In the genomic region with DNA sequence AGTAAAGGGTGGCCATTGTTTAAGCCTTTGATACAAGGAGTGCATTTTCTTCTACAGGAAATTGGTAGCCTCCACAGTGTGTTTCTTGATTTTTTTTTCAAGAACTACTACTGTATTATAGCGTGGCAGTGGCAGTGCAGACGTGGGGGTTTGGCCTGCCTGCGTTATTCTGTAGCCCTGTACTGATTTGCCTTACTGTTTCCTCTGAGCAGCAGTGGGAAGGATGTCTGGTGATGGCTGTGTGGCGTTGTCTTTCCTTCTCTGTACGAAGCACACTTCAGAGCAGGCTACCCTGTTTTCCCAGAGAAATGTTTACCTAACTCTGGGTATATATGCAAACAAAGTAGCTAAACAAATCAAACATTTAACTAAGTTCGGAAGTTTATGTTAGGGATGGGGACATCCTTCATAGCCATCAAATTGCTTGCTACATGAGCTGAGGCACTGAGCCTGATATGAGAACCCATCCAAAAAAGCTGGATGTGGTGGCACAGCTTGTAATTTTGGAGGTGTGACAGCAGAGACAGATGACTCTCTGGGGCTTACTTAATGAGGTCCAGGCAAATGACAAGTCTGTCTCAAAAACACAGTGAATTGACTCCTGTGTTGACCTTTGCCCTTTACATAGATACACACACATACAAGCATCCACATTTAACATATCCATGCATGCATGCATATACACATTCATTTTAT, we compare ENCODE assay signal across 19 mouse cellular contexts. TPM values are rescaled to one million over a fixed set of nuclear protein-coding genes. Genes with fewer than 3 reads are reported as not detected.
DNase-seq lines count a peak whose midpoint lies in the region; ATAC-seq and TF ChIP-seq lines count a peak whose summit lies in the region.
"Had no signal": no experiment of that assay in that cellular context is flagged by ENCODE, and none has a peak within 500 bp of the region (broad histone marks: within the 10 kb centered on the region; RNA-seq: fewer than 3 reads in every experiment).

No protein-coding gene starts in this region.

- intact Hi-C loops in heart, postnatal 10 days (cut with DNase I): no loop called here

- H3K27ac ChIP-seq in heart, embryonic 13.5 days (replicated peaks): 0 out of 2 replicates have a peak overlapping the region, but pooled peaks have one; percentile 12
- peak overlapping the region; percentile 60 for H3K27ac ChIP-seq in lung, embryonic 16.5 days (ENCODE audit: low read length)
- H3K27ac ChIP-seq in neural tube, embryonic 14.5 days (ENCODE audit: low read depth, low read length): peak overlapping the region; percentile 44; the same call in 1 of the 2 replicates
- no peak overlapping the region for H3K27ac ChIP-seq in neural tube, embryonic 15.5 days (replicated peaks)
- H3K27ac ChIP-seq: embryonic facial prominence, embryonic 12.5 days; forebrain, embryonic 15.5 days; heart, adult 2 months; hindbrain, embryonic 15.5 days had no signal

- peaks cover 30% of the 10 kb centered on the region for H3K4me1 ChIP-seq in heart, embryonic 13.5 days
- H3K4me1 ChIP-seq in lung, embryonic 16.5 days (replicated peaks; ENCODE audit: control insufficient read depth, insufficient read depth, low read length): peaks cover 14% of the 10 kb centered on the region
- H3K4me1 ChIP-seq in lung, adult 2 months (ENCODE audit: control insufficient read depth, insufficient read depth, low read length): peaks cover 12% of the 10 kb centered on the region
- H3K4me1 ChIP-seq in neural tube, embryonic 14.5 days (ENCODE audit: control insufficient read depth, insufficient read depth, low read length): no peaks in the 10 kb centered on the region
- H3K4me1 ChIP-seq in neural tube, embryonic 15.5 days: no peaks in the 10 kb centered on the region; the same call in 1 of the 2 replicates
- H3K4me1 ChIP-seq: hindbrain, embryonic 15.5 days had no signal

- TF ChIP-seq POLR2A in lung, adult 2 months (IDR thresholded peaks at IDR 0.05; ENCODE audit: borderline replicate concordance, extremely low read depth, low read depth, low read length): no peak

- no peak for TF ChIP-seq CTCF in lung, adult 2 months (IDR thresholded peaks at IDR 0.05; ENCODE audit: insufficient read depth, low read length)

- H3K36me3 ChIP-seq in heart, embryonic 13.5 days: no peaks in the 10 kb centered on the region
- no peaks in the 10 kb centered on the region for H3K36me3 ChIP-seq in lung, embryonic 16.5 days (ENCODE audit: control insufficient read depth, insufficient read depth, low read length)
- H3K36me3 ChIP-seq in neural tube, embryonic 14.5 days (ENCODE audit: control insufficient read depth, insufficient read depth, low read length): no peaks in the 10 kb centered on the region
- H3K36me3 ChIP-seq in neural tube, embryonic 15.5 days: no peaks in the 10 kb centered on the region
- H3K36me3 ChIP-seq: forebrain, embryonic 15.5 days; hindbrain, embryonic 15.5 days had no signal

- no peak overlapping the region for H3K9ac ChIP-seq in heart, embryonic 13.5 days
- H3K9ac ChIP-seq in lung, embryonic 16.5 days (ENCODE audit: low read length): no peak overlapping the region
- H3K9ac ChIP-seq in neural tube, embryonic 14.5 days (replicated peaks; ENCODE audit: low read depth, low read length): no peak overlapping the region
- no peak overlapping the region for H3K9ac ChIP-seq in neural tube, embryonic 15.5 days (replicated peaks)
- H3K9ac ChIP-seq: embryonic facial prominence, embryonic 12.5 days; forebrain, embryonic 15.5 days; hindbrain, embryonic 15.5 days had no signal

- H3K4me2 ChIP-seq in heart, embryonic 13.5 days: no peak overlapping the region
- no peak overlapping the region for H3K4me2 ChIP-seq in lung, embryonic 16.5 days (ENCODE audit: low read depth, low read length)
- no peak overlapping the region for H3K4me2 ChIP-seq in neural tube, embryonic 14.5 days (ENCODE audit: low read depth, low read length)
- H3K4me2 ChIP-seq in neural tube, embryonic 15.5 days: no peak overlapping the region
- H3K4me2 ChIP-seq: embryonic facial prominence, embryonic 12.5 days; forebrain, embryonic 15.5 days; heart, embryonic 11.5 days; hindbrain, embryonic 15.5 days had no signal

- no peaks in the 10 kb centered on the region for H3K27me3 ChIP-seq in heart, embryonic 13.5 days (replicated peaks)
- H3K27me3 ChIP-seq in lung, embryonic 16.5 days (ENCODE audit: control insufficient read depth, insufficient read depth, low read depth, low read length): no peaks in the 10 kb centered on the region
- H3K27me3 ChIP-seq in neural tube, embryonic 14.5 days (ENCODE audit: control insufficient read depth, insufficient read depth, low read length): no peaks in the 10 kb centered on the region
- no peaks in the 10 kb centered on the region for H3K27me3 ChIP-seq in neural tube, embryonic 15.5 days (replicated peaks)
- H3K27me3 ChIP-seq: CH12.LX; embryonic facial prominence, embryonic 12.5 days; forebrain, embryonic 15.5 days; hindbrain, embryonic 15.5 days; Patski had no signal

- ATAC-seq in heart, embryonic 13.5 days (ENCODE audit: extremely low read depth, insufficient number of reproducible peaks, low FRiP score, low TSS enrichment): no peak
- peak; percentile 44 for ATAC-seq in lung, embryonic 16.5 days (ENCODE audit: low read depth)
- no peak for ATAC-seq in neural tube, embryonic 14.5 days (ENCODE audit: low read depth)
- no peak for ATAC-seq in neural tube, embryonic 15.5 days (ENCODE audit: low FRiP score)
- ATAC-seq: forebrain, embryonic 15.5 days; Patski had no signal

- no peak overlapping the region for H3K4me3 ChIP-seq in heart, embryonic 13.5 days
- H3K4me3 ChIP-seq in lung, embryonic 16.5 days (ENCODE audit: low read length): no peak overlapping the region
- H3K4me3 ChIP-seq in lung, adult 2 months (replicated peaks; ENCODE audit: extremely low read depth, low read depth, low read length): no peak overlapping the region
- H3K4me3 ChIP-seq in neural tube, embryonic 14.5 days (ENCODE audit: low read depth, low read length): no peak overlapping the region
- no peak overlapping the region for H3K4me3 ChIP-seq in neural tube, embryonic 15.5 days (replicated peaks)
- H3K4me3 ChIP-seq: embryonic facial prominence, embryonic 12.5 days; forebrain, embryonic 15.5 days; heart, adult 2 months; hindbrain, embryonic 15.5 days had no signal

- 61% methylated on average over 6 of the region's 6 CpGs for WGBS in heart, embryonic 13.5 days
- 30% methylated on average over 6 of the region's 6 CpGs for WGBS in lung, embryonic 16.5 days
- 28% methylated on average over 6 of the region's 6 CpGs for WGBS in lung, adult 2 months
- 64% methylated on average over 6 of the region's 6 CpGs for WGBS in neural tube, embryonic 14.5 days
- 83% methylated on average over 6 of the region's 6 CpGs for WGBS in neural tube, embryonic 15.5 days

- DNase-seq in heart, postnatal 10 days: no peak
- DNase-seq in lung, adult 2 months: no peak
- DNase-seq: adrenal gland, adult 2 months; adrenal gland, postnatal 25 days; cerebellum, adult 9-10 months; cerebellum, postnatal 25 days; gastrocnemius, postnatal 36 days; heart, adult 2 months; heart, postnatal 36 days had no signal

- H3K9me3 ChIP-seq in heart, embryonic 13.5 days: no peaks in the 10 kb centered on the region
- H3K9me3 ChIP-seq in lung, embryonic 16.5 days (ENCODE audit: control insufficient read depth, low read length): no peaks in the 10 kb centered on the region
- no peaks in the 10 kb centered on the region for H3K9me3 ChIP-seq in neural tube, embryonic 14.5 days (ENCODE audit: control insufficient read depth, low read length)
- H3K9me3 ChIP-seq in neural tube, embryonic 15.5 days (replicated peaks): no peaks in the 10 kb centered on the region
- H3K9me3 ChIP-seq: embryonic facial prominence, embryonic 12.5 days; forebrain, embryonic 15.5 days; hindbrain, embryonic 15.5 days had no signal

RNA-seq across cellular contexts. Expression of gene Cds2, which starts 9.9 kb away (rescaled TPM):
- 14.9 and 15.4 TPM in 2 replicates for polyA plus RNA-seq in heart, embryonic 13.5 days (2015; fragmentation: Nextera tagmentation; extraction: Ambion mirVana)
- 10 to 100 TPM; 82.3 to 85.3 TPM for total RNA-seq in heart, postnatal 10 days (2021)
- 19.9 and 22.1 TPM in 2 replicates for polyA plus RNA-seq in lung, embryonic 16.5 days (2015; fragmentation: Nextera tagmentation; extraction: Ambion mirVana)
- 67.1 and 76.5 TPM in 2 replicates for polyA plus RNA-seq in lung, adult 2 months (2012; rRNA removed)
- polyA plus RNA-seq in neural tube, embryonic 14.5 days (2014; fragmentation: Nextera tagmentation; extraction: Ambion mirVana): 35.5 and 52.8 TPM in 2 replicates
- 49.4 and 57.8 TPM in 2 replicates for polyA plus RNA-seq in neural tube, embryonic 15.5 days (2015; fragmentation: Nextera tagmentation; extraction: Ambion mirVana)

RNA-seq across cellular contexts. Expression of gene Pcna, which starts 19.7 kb away (rescaled TPM):
- 167 and 180 TPM in 2 replicates for polyA plus RNA-seq in heart, embryonic 13.5 days (2015; fragmentation: Nextera tagmentation; extraction: Ambion mirVana)
- 10 to 100 TPM; 78.2 to 87.8 TPM for total RNA-seq in heart, postnatal 10 days (2021)
- polyA plus RNA-seq in lung, embryonic 16.5 days (2015; fragmentation: Nextera tagmentation; extraction: Ambion mirVana): 239 and 250 TPM in 2 replicates
- 52.7 and 59.2 TPM in 2 replicates for polyA plus RNA-seq in lung, adult 2 months (2012; rRNA removed)
- polyA plus RNA-seq in neural tube, embryonic 14.5 days (2014; fragmentation: Nextera tagmentation; extraction: Ambion mirVana): 101 and 102 TPM in 2 replicates
- polyA plus RNA-seq in neural tube, embryonic 15.5 days (2015; fragmentation: Nextera tagmentation; extraction: Ambion mirVana): 98.3 and 150 TPM in 2 replicates

RNA-seq across cellular contexts. Expression of gene Tmem230, which starts 25.2 kb away (rescaled TPM):
- polyA plus RNA-seq in heart, embryonic 13.5 days (2015; fragmentation: Nextera tagmentation; extraction: Ambion mirVana): 35.5 and 40.8 TPM in 2 replicates
- total RNA-seq in heart, postnatal 10 days (2021): 10 to 100 TPM; 22.1 to 25.7 TPM
- 45.3 and 49.3 TPM in 2 replicates for polyA plus RNA-seq in lung, embryonic 16.5 days (2015; fragmentation: Nextera tagmentation; extraction: Ambion mirVana)
- polyA plus RNA-seq in lung, adult 2 months (2012; rRNA removed): 67.0 and 86.8 TPM in 2 replicates
- polyA plus RNA-seq in neural tube, embryonic 14.5 days (2014; fragmentation: Nextera tagmentation; extraction: Ambion mirVana): 44.8 and 49.8 TPM in 2 replicates
- 40.8 and 42.8 TPM in 2 replicates for polyA plus RNA-seq in neural tube, embryonic 15.5 days (2015; fragmentation: Nextera tagmentation; extraction: Ambion mirVana)
